Mouse (Mus musculus): Measurements from ENCODE around the gene Acad8. TPM values are rescaled to one million over a fixed set of nuclear protein-coding genes. Genes with fewer than 3 reads are reported as not detected.
A peak's percentile ranks its signal among the peaks of the same experiment; 100 is the strongest.

Gene Acad8
- total and polyA plus RNA-seq, 3 experiments, result 13.7 to 24.7 (median 21.7) TPM

- dilution Hi-C loops (cut with MboI; ENCODE audit: extremely low pct_ligation_motif_present, extremely low pct_unique_long_range_greater_than_20kb, low sequenced_read_pairs) (no loop called here), in situ Hi-C loops (cut with MboI; ENCODE audit: low pct_ligation_motif_present, low pct_unique_long_range_greater_than_20kb, low sequenced_read_pairs) (no loop called here)
- Histone ChIP-seq H3K27me3 (replicated peaks) (no peaks in the 10 kb centered on the region), H3K4me1 (ENCODE audit: control insufficient read depth in 1 of 2, insufficient read depth in 2 of 2) (peaks cover 6 to 34% of the 10 kb centered on the region in 2 experiments; a peak in 2 of 4 replicates), H3K4me2 (ENCODE audit: insufficient read depth, low read depth, poor library complexity, severe bottlenecking) (peak overlapping the region; percentile 54), H3K9ac (ENCODE audit: insufficient read depth, low read depth) (no peak overlapping the region; the same call in 1 of the 2 replicates), H3K4me3 (replicated peaks in 1 of 3; ENCODE audit: low read depth in 2 of 3, low read length in 2 of 3, poor library complexity in 1 of 3) (no peak overlapping the region), H3K27ac (ENCODE audit: insufficient read depth, low read depth) (no peak overlapping the region), H3K36me3 (replicated peaks in 1 of 2; ENCODE audit: control insufficient read depth in 1 of 2, insufficient read depth in 1 of 2, low read length in 1 of 2) (peaks cover 0 to 18% of the 10 kb centered on the region in 2 experiments), H3K9me3 (replicated peaks; ENCODE audit: low read length) (no peaks in the 10 kb centered on the region), H3K79me2 (replicated peaks; ENCODE audit: control insufficient read depth, extremely low read depth, insufficient read depth, poor library complexity, severe bottlenecking) (peaks cover 32% of the 10 kb centered on the region)
- no peak for DNase-seq (ENCODE audit: extremely low read depth)
- no peak for TF ChIP-seq KAT2A (IDR thresholded peaks at IDR 0.05; ENCODE audit: insufficient replicate concordance, low read length)
- no peak for TF ChIP-seq ELF1 (IDR thresholded peaks at IDR 0.05; ENCODE audit: low read depth, low read length)
- TF ChIP-seq USF1 (IDR thresholded peaks at IDR 0.05; ENCODE audit: low read depth, low read length), result no peak
- TF ChIP-seq MAFK (IDR thresholded peaks at IDR 0.05; ENCODE audit: insufficient replicate concordance, low read length), result no peak
- no peak for TF ChIP-seq ZMIZ1 (IDR thresholded peaks at IDR 0.05; ENCODE audit: low read depth, low read length)
- TF ChIP-seq POLR2A (IDR thresholded peaks at IDR 0.05; ENCODE audit: low read depth, low read length), result no peak
- TF ChIP-seq NELFE (IDR thresholded peaks at IDR 0.05; ENCODE audit: low read depth, low read length), result no peak
- no peak for TF ChIP-seq RAD21 (IDR thresholded peaks at IDR 0.05; ENCODE audit: low read depth, low read length)
- no peak for TF ChIP-seq CTCF (conservative IDR thresholded peaks at IDR 0.05 in 1 of 2, IDR thresholded peaks at IDR 0.05 in 1 of 2; ENCODE audit: low read depth in 2 of 2, low read length in 2 of 2)
Measured at GRCm38 (mm10) chr9:26997501-26997900, 1.9 kb downstream of the Acad8 start.

GRCm38 (mm10) chr9:26997062-26997461 is 2.3 kb downstream of the Acad8 start:
- dilution Hi-C loops (cut with MboI; ENCODE audit: extremely low pct_ligation_motif_present, extremely low pct_unique_long_range_greater_than_20kb, low sequenced_read_pairs) (no loop called here), in situ Hi-C loops (cut with MboI; ENCODE audit: low pct_ligation_motif_present, low pct_unique_long_range_greater_than_20kb, low sequenced_read_pairs) (no loop called here)
- Histone ChIP-seq H3K4me3 (replicated peaks in 1 of 3; ENCODE audit: low read depth in 2 of 3, low read length in 2 of 3, poor library complexity in 1 of 3) (no peak overlapping the region), H3K27me3 (replicated peaks) (no peaks in the 10 kb centered on the region), H3K27ac (ENCODE audit: insufficient read depth, low read depth) (no peak overlapping the region), H3K36me3 (replicated peaks in 1 of 2; ENCODE audit: control insufficient read depth in 1 of 2, insufficient read depth in 1 of 2, low read length in 1 of 2) (peaks cover under 1 to 23% of the 10 kb centered on the region in 2 experiments), H3K4me2 (ENCODE audit: insufficient read depth, low read depth, poor library complexity, severe bottlenecking) (peak overlapping the region; percentile 58), H3K9ac (ENCODE audit: insufficient read depth, low read depth) (peak overlapping the region; percentile 43), H3K9me3 (replicated peaks; ENCODE audit: low read length) (no peaks in the 10 kb centered on the region), H3K79me2 (replicated peaks; ENCODE audit: control insufficient read depth, extremely low read depth, insufficient read depth, poor library complexity, severe bottlenecking) (peaks cover 32% of the 10 kb centered on the region), H3K4me1 (ENCODE audit: control insufficient read depth in 1 of 2, insufficient read depth in 2 of 2) (peaks cover 6 to 34% of the 10 kb centered on the region in 2 experiments; a peak in 2 of 4 replicates)
- DNase-seq (ENCODE audit: extremely low read depth), result peak; percentile 68
- TF ChIP-seq GABPA (IDR thresholded peaks at IDR 0.05; ENCODE audit: insufficient replicate concordance, low read depth, low read length) (no peak), E2F4 (IDR thresholded peaks at IDR 0.05; ENCODE audit: insufficient replicate concordance, low read depth, low read length) (no peak), ELF1 (IDR thresholded peaks at IDR 0.05; ENCODE audit: low read depth, low read length) (peak; percentile 56), USF2 (conservative IDR thresholded peaks at IDR 0.05; ENCODE audit: low read depth, low read length) (no peak), RAD21 (IDR thresholded peaks at IDR 0.05; ENCODE audit: low read depth, low read length) (no peak; the same call in 1 of the 2 replicates), PAX5 (IDR thresholded peaks at IDR 0.05; ENCODE audit: low read length) (no peak), CHD1 (IDR thresholded peaks at IDR 0.05; ENCODE audit: low read depth, low read length) (no peak), NELFE (IDR thresholded peaks at IDR 0.05; ENCODE audit: low read depth, low read length) (peak; percentile 47; the same call in 1 of the 2 replicates), SMC3 (IDR thresholded peaks at IDR 0.05; ENCODE audit: low read depth, low read length) (no peak), MAZ (IDR thresholded peaks at IDR 0.05; ENCODE audit: low read depth, low read length) (no peak), TCF12 (IDR thresholded peaks at IDR 0.05; ENCODE audit: low read depth, low read length) (peak; percentile 36; the same call in 1 of the 2 replicates), ZC3H11A (IDR thresholded peaks at IDR 0.05; ENCODE audit: low read depth, low read length) (no peak), HCFC1 (IDR thresholded peaks at IDR 0.05; ENCODE audit: low read depth, low read length) (no peak), POLR2AphosphoS2 (IDR thresholded peaks at IDR 0.05; ENCODE audit: low read depth, low read length) (peak; percentile 36; the same call in 1 of the 2 replicates), RCOR1 (conservative IDR thresholded peaks at IDR 0.05; ENCODE audit: low read depth, low read length) (no peak), BHLHE40 (IDR thresholded peaks at IDR 0.05; ENCODE audit: low read depth, low read length) (no peak), MXI1 (IDR thresholded peaks at IDR 0.05; ENCODE audit: low read depth, low read length) (no peak), MAFK (IDR thresholded peaks at IDR 0.05; ENCODE audit: insufficient replicate concordance, low read length) (no peak), MYC (IDR thresholded peaks at IDR 0.05; ENCODE audit: low read depth, low read length) (no peak), IRF4 (IDR thresholded peaks at IDR 0.05; ENCODE audit: low read depth, low read length) (no peak), TBP (conservative IDR thresholded peaks at IDR 0.05; ENCODE audit: low read depth, low read length) (peak; percentile 71), EP300 (IDR thresholded peaks at IDR 0.05; ENCODE audit: low read length) (no peak), NRF1 (IDR thresholded peaks at IDR 0.05; ENCODE audit: low read depth, low read length) (no peak), KAT2A (IDR thresholded peaks at IDR 0.05; ENCODE audit: insufficient replicate concordance, low read length) (no peak), UBTF (IDR thresholded peaks at IDR 0.05; ENCODE audit: low read depth, low read length) (no peak), ETS1 (conservative IDR thresholded peaks at IDR 0.05; ENCODE audit: low read depth, low read length) (no peak), JUND (conservative IDR thresholded peaks at IDR 0.05; ENCODE audit: low read depth, low read length) (no peak), JUN (IDR thresholded peaks at IDR 0.05; ENCODE audit: insufficient read depth, low read depth, low read length) (no peak), POLR2A (IDR thresholded peaks at IDR 0.05; ENCODE audit: low read depth, low read length) (peak; percentile 62), ZMIZ1 (IDR thresholded peaks at IDR 0.05; ENCODE audit: low read depth, low read length) (no peak)
